Mouse (Mus musculus): ENCODE results near the gene Elac2. TPM values are rescaled to one million over a fixed set of nuclear protein-coding genes. Genes with fewer than 3 reads are reported as not detected.

The Elac2 gene
- polyA plus RNA-seq, 1 experiment from 2014 or later: 34.8 TPM

- DNase-seq (ENCODE audit: low spot score) (no peak), ATAC-seq (ENCODE audit: low FRiP score) (no peak)
- WGBS: 73% methylated on average over 6 of the region's 6 CpGs
Observed at GRCm38 (mm10) chr11:65040556-65040955, 61.7 kb downstream of the Elac2 start.

GRCm38 (mm10) chr11:65049090-65049489 lies 70.3 kb downstream of the Elac2 start:
- DNase-seq (ENCODE audit: low spot score): no peak
- no peaks in the 10 kb centered on the region for H3K36me3 ChIP-seq (replicated peaks; ENCODE audit: control insufficient read depth, insufficient read depth)
- H3K9ac ChIP-seq: no peak overlapping the region
- no peak overlapping the region for H3K27ac ChIP-seq
- H3K4me2 ChIP-seq (replicated peaks): no peak overlapping the region
- no peak overlapping the region for H3K4me3 ChIP-seq (replicated peaks; ENCODE audit: low read length)
- H3K4me1 ChIP-seq (replicated peaks; ENCODE audit: control insufficient read depth, insufficient read depth, low read length): no peaks in the 10 kb centered on the region
- no peak for ATAC-seq (ENCODE audit: low FRiP score)
- H3K9me3 ChIP-seq (ENCODE audit: control insufficient read depth, low read length): no peaks in the 10 kb centered on the region
- WGBS: 86% methylated on average over 7 of the region's 7 CpGs
- H3K27me3 ChIP-seq (ENCODE audit: control insufficient read depth, insufficient read depth, low read length): no peaks in the 10 kb centered on the region

More at GRCm38 (mm10) chr11:65040556-65040955, 61.7 kb downstream of the Elac2 start:
- Histone ChIP-seq H3K4me2 (replicated peaks) (no peak overlapping the region), H3K4me1 (replicated peaks; ENCODE audit: control insufficient read depth, insufficient read depth, low read length) (peaks cover 9% of the 10 kb centered on the region), H3K27me3 (ENCODE audit: control insufficient read depth, insufficient read depth, low read length) (no peaks in the 10 kb centered on the region), H3K27ac (no peak overlapping the region), H3K9me3 (ENCODE audit: control insufficient read depth, low read length) (no peaks in the 10 kb centered on the region), H3K9ac (no peak overlapping the region), H3K36me3 (replicated peaks; ENCODE audit: control insufficient read depth, insufficient read depth) (peaks cover 9% of the 10 kb centered on the region), H3K4me3 (replicated peaks; ENCODE audit: low read length) (no peak overlapping the region)

- Histone ChIP-seq H3K4me1 (replicated peaks; ENCODE audit: control insufficient read depth, insufficient read depth, low read length) (no peaks in the 10 kb centered on the region), H3K4me2 (replicated peaks) (no peak overlapping the region), H3K27ac (no peak overlapping the region), H3K36me3 (replicated peaks; ENCODE audit: control insufficient read depth, insufficient read depth) (no peaks in the 10 kb centered on the region), H3K27me3 (ENCODE audit: control insufficient read depth, insufficient read depth, low read length) (no peaks in the 10 kb centered on the region), H3K9ac (no peak overlapping the region), H3K9me3 (ENCODE audit: control insufficient read depth, low read length) (no peaks in the 10 kb centered on the region), H3K4me3 (replicated peaks; ENCODE audit: low read length) (no peak overlapping the region)
- DNase-seq (ENCODE audit: low spot score) (no peak), ATAC-seq (ENCODE audit: low FRiP score) (no peak)
- WGBS: 86% methylated on average over 5 of the region's 5 CpGs
Observed at GRCm38 (mm10) chr11:65050819-65051218, 72.0 kb downstream of the Elac2 start.

Other genes with a start within 250 kb of the Elac2 start
- gene 1700086D15Rik, start 180.9 kb downstream of the Elac2 start, polyA plus RNA-seq (2014; fragmentation: Nextera tagmentation; extraction: Ambion mirVana): 0.36 TPM in 1 of 2 replicates, not detected in the other
- gene Arhgap44, start 183.9 kb downstream of the Elac2 start, polyA plus RNA-seq (2014; fragmentation: Nextera tagmentation; extraction: Ambion mirVana): 17.7 and 20.7 TPM in 2 replicates

Measured in hindbrain, embryonic 14.5 days (tissue).